Mouse (Mus musculus) megakaryocyte, embryonic 14.5 days (primary cell): ENCODE measurements around the gene Zfp398. TPM values are rescaled to one million over a fixed set of nuclear protein-coding genes. Genes with fewer than 3 reads are reported as not detected.

Experiments used
- H3K27me3 ChIP-seq: replicated peaks from 2 replicates; pipeline ENCODE3; 2012; ENCODE audit warnings: inconsistent platforms
- H3K36me3 ChIP-seq: replicated peaks from 2 replicates; pipeline ENCODE3; 2012; ENCODE audit warnings: low read length, inconsistent platforms, mixed read lengths
- H3K4me1 ChIP-seq: 2 replicates; pipeline ENCODE4 v1.6.1; 2012; ENCODE audit warnings: inconsistent platforms
- H3K4me3 ChIP-seq: replicated peaks from 2 replicates; pipeline ENCODE3; 2012; ENCODE audit warnings: moderate library complexity, mild to moderate bottlenecking, inconsistent platforms
- H3K9me3 ChIP-seq: 2 replicates; pipeline ENCODE4 v1.6.1; 2012; ENCODE audit warnings: inconsistent platforms
- FLI1 ChIP-seq: IDR thresholded peaks from 2 replicates; pipeline ENCODE4 v1.6.1; 2012; ENCODE audit warnings: low read length, inconsistent platforms, mixed read lengths
- GATA1 ChIP-seq: IDR thresholded peaks from 3 replicates; pipeline ENCODE4 v1.6.1; 2012; ENCODE audit warnings: mixed read lengths, low read length, inconsistent platforms, borderline replicate concordance
- polyA plus RNA-seq: library from polyadenylated mRNA; stranded (reverse); fragments of >175 nt; gene quantifications from 2 replicates; pipeline ENCODE4 v1.2.3, GENCODE M21; 2012; ENCODE audit warnings: low replicate concordance; ENCODE audit not compliant: insufficient read depth

Gene Zfp398
- 0.58 and 1.5 TPM in 2 replicates for polyA plus RNA-seq

DNA sequence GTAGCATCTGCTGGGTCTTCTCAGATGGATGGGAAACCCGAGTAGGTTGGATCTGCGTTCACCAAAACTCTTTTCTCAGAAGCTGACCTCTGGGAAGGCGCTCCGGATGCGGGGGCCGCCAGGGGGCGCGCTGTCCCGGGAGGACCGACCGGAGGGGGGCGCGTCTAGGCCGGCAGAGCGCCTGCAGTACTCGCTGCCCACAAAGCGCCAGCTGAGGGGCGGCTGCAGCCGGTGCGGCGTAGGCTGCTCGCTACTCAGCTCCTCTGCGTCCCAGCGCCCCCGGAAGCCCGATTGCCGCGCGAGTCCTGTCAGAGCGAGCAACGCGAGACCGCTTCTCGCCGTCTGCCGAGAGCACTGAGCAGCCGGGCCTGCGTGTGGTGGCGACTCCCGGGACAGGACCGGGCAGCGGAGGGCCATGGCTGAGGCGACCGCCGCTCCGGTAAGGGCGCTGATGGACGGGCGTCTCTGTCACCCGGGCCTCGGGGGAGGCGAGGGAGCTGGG is at the start of gene Zfp398:
Gene Zfp398 (plus strand): TSS at position 180 of the 502 bp plus-strand sequence.
- TF ChIP-seq FLI1 (0 out of 2 replicates have a peak, but pooled peaks have one; percentile 14), GATA1 (no peak)
- H3K36me3 ChIP-seq, result peaks cover 10% of the 10 kb centered on the region
- H3K9me3 ChIP-seq, result no peaks in the 10 kb centered on the region
- peaks cover 45% of the 10 kb centered on the region for H3K4me1 ChIP-seq
- H3K4me3 ChIP-seq, result peak within 1 kb of the TSS; percentile 100
- H3K27me3 ChIP-seq, result no peaks in the 10 kb centered on the region

DNA sequence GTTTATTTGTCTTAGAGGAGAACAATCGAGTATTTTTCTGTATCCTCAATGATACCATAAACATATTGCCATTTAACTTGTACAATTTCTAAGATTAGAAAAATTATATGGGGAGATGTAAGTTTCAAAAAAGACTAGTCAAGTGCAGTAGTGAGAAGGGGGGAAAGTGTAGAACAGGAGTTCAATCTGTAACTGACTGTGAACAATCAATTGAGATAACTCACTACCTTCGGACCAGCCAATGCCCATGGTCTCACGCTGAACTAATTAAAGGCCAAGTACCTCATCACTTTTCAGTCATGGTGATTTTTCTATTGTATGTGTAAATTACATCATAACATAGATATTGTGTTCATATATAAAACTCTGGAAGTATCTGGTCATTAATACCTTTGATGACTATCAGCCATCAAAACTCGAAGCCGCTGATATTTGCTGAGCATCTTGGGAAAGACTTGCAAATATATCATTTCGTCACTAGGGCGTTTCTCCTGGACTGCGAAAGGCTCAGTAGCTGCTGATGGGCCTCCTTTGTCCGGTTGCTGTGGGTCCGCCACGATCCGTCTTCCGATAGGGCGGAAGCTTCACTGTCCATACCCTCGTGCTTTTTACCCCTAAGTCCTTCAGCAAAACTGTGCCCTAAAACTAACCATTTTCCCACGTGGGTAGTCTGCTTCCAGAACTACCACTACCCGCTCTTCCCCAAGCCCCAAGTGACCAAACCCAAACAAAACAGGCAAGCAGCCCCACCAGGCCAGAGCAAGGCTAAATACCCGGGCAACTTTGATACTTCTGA is 47.3 kb upstream of the Zfp398 start:
- peak overlapping the region; percentile 90 for H3K4me3 ChIP-seq
- H3K4me1 ChIP-seq, result peaks cover 70% of the 10 kb centered on the region
- peaks cover 5% of the 10 kb centered on the region for H3K36me3 ChIP-seq
- no peaks in the 10 kb centered on the region for H3K9me3 ChIP-seq
- no peaks in the 10 kb centered on the region for H3K27me3 ChIP-seq
- no peak for TF ChIP-seq FLI1

DNA sequence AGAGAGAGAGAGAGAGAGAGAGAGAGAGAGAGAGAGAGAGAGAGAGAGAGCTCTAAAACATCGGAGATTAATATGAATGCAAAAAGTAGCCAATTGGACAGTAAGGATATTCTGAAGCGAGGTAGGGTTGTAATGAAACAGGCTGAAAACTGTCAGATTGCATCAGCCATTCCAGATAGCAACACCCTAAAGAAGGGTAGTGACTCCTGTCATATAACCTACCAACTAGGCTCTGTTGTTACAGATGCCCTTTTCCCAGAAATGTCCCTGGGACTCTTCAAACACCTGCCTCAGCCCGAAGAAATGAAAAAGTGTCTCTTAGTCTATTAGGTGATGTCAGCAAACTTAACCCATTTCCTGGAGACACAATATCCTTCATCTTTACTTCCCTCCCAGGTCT is 46.6 kb upstream of the Zfp398 start:
- H3K27me3 ChIP-seq, result no peaks in the 10 kb centered on the region
- H3K4me1 ChIP-seq, result peaks cover 65% of the 10 kb centered on the region
- no peaks in the 10 kb centered on the region for H3K9me3 ChIP-seq
- no peak for TF ChIP-seq GATA1
- TF ChIP-seq FLI1, result no peak
- peaks cover 5% of the 10 kb centered on the region for H3K36me3 ChIP-seq
- peak overlapping the region; percentile 90 for H3K4me3 ChIP-seq

DNA sequence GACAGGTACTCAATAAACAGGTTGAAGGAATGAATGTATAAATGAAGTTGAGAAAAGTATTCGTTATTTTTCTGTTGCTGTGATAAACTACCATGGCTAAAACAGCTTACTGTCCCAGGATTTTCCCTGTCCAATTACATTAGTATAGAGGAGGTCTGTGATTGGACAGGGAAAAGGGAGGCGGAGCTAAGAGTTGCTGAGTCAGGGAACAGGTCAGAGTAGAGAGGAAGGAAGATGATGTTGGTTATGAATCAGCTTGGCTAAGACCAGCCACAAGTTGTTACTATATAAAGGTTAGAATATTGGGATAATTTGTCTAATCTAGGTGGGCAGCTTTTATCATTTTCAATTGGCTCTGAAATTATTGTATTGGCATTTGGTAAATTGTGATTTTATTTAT is 44.7 kb upstream of the Zfp398 start:
- H3K4me1 ChIP-seq, result peaks cover 55% of the 10 kb centered on the region
- peaks cover 19% of the 10 kb centered on the region for H3K36me3 ChIP-seq
- H3K4me3 ChIP-seq, result no peak overlapping the region
- no peaks in the 10 kb centered on the region for H3K9me3 ChIP-seq
- no peaks in the 10 kb centered on the region for H3K27me3 ChIP-seq
- no peak for TF ChIP-seq GATA1
- no peak for TF ChIP-seq FLI1

DNA sequence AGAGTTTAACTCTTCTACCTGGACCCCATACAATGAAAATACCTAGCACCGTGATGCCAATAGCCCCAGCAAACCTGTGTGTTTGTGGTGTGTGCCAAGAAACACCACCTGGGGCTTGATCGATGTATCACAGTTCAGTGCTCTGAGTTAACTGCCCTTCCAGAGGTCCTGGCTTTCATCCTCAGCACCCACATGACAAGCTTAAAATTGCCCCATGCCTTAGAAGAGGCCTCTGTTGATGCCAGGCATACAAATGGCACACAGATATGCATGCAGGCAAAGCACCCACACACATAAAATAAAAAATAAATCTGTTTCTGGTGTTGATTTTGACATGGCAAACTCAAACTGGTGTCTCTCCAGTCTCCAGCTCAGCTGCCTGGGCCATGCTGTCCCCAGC is 42.9 kb upstream of the Zfp398 start:
- Histone ChIP-seq H3K36me3 (peaks cover 36% of the 10 kb centered on the region), H3K27me3 (no peaks in the 10 kb centered on the region), H3K9me3 (no peaks in the 10 kb centered on the region), H3K4me1 (peaks cover 47% of the 10 kb centered on the region), H3K4me3 (no peak overlapping the region)
- TF ChIP-seq FLI1, result no peak
- TF ChIP-seq GATA1, result no peak

DNA sequence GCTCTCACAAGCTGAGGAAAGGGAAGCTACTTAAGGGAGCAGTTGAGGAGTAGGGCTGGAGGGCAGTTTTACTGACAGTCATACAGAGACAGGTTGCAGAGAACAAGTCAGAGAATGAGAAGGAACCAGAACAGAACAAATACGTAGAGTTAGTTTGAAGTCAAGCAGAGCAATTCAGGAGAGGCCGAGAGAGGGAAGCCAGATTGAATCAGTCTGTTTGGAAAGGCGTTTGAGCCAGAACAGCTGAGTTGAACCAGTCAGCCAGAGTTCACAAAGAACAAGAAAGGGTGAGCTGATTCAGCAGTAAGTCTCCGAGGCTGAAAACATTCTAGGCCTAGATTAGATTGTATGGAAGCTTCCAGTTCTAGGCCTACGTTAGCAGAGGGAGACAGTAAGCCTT is 42.2 kb upstream of the Zfp398 start:
- Histone ChIP-seq H3K27me3 (no peaks in the 10 kb centered on the region), H3K36me3 (peaks cover 43% of the 10 kb centered on the region), H3K4me1 (peaks cover 43% of the 10 kb centered on the region), H3K9me3 (no peaks in the 10 kb centered on the region), H3K4me3 (no peak overlapping the region)
- TF ChIP-seq GATA1 (no peak), FLI1 (no peak)

DNA sequence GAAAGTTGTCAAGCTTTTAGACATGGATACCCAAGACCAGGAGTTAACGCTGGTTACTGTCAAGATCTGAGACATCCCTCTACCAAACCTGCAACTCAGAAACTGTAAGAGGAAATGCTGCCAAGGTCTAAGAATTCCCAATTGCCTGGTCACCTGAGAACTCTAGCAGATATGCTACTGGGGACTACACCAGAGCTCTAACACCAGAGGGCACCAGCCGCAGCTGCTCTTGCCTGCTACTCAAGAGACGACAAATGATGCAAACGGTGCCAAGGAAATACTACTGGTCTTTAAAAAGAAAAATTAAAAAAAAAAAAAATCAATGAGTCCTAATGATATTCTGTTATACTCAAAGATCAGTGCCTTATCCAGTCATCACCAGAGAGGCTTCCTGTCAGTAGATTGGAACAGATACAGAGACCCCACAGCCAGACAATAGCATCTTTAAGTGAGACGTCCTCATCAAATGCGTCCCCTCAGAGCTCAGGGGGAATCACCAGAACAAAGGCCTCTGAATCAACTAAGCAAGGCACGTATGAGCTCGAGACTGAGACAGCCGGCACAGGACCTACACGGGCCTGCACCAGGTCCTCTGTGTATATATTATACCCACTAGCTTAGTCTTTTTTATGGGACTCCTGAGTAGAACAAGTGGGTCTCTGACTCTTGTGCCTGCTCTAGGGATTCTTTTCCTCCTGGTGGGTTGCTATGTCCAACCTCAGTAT is 41.2 kb upstream of the Zfp398 start:
- TF ChIP-seq GATA1, result no peak
- no peak for TF ChIP-seq FLI1
- Histone ChIP-seq H3K36me3 (peaks cover 53% of the 10 kb centered on the region), H3K4me3 (no peak overlapping the region)

DNA sequence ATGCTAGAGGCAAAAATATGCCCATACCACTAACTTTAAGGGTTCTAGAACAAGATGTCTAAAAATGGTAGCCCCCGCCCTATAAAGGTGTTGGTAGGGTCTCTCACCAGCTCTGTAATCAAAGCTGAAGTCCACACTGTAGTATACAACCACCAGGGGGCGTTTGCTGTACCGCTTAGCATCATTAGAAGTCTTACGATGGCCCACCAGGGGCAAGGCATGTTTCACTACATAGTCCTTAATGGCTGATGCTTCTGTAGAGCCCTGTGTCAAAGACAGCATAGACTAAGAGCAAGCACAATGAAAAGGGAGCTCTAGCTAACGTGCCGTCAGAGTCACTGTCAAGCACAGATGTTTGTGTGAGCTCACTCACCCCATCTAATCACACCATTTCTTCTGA is 36.4 kb upstream of the Zfp398 start:
- no peak for TF ChIP-seq FLI1
- no peak for TF ChIP-seq GATA1
- Histone ChIP-seq H3K4me1 (peaks cover 14% of the 10 kb centered on the region), H3K36me3 (peaks cover 97% of the 10 kb centered on the region)

More for the DNA sequence above, 41.2 kb upstream of the Zfp398 start:
- peaks cover 34% of the 10 kb centered on the region for H3K4me1 ChIP-seq
- H3K9me3 ChIP-seq, result no peaks in the 10 kb centered on the region
- no peaks in the 10 kb centered on the region for H3K27me3 ChIP-seq

DNA sequence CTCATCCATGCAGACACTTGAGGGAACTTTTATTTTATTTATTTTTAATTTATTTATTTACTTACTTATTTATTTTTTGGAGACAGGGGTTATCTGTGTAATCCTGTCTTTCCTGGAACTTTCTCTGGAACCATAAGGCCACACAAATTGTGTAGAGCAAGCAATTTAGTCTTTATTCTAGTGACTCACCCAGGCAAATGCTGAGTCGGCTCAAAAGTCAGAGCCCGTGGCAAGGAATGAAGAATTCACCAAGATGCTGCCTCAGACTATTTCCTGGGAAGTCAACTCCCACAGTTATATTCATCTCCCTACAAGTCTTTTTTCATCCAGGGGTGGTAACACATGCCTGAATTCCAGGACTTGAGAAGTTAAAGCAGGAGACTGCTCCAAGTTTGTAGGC is 29.9 kb upstream of the Zfp398 start:
- Histone ChIP-seq H3K4me1 (peaks cover 74% of the 10 kb centered on the region), H3K27me3 (no peaks in the 10 kb centered on the region), H3K9me3 (no peaks in the 10 kb centered on the region), H3K4me3 (no peak overlapping the region), H3K36me3 (peaks cover 75% of the 10 kb centered on the region)
- TF ChIP-seq FLI1, result no peak
- TF ChIP-seq GATA1, result no peak

More for the DNA sequence above, 36.4 kb upstream of the Zfp398 start:
- Histone ChIP-seq H3K4me3 (no peak overlapping the region), H3K27me3 (no peaks in the 10 kb centered on the region), H3K9me3 (no peaks in the 10 kb centered on the region)

DNA sequence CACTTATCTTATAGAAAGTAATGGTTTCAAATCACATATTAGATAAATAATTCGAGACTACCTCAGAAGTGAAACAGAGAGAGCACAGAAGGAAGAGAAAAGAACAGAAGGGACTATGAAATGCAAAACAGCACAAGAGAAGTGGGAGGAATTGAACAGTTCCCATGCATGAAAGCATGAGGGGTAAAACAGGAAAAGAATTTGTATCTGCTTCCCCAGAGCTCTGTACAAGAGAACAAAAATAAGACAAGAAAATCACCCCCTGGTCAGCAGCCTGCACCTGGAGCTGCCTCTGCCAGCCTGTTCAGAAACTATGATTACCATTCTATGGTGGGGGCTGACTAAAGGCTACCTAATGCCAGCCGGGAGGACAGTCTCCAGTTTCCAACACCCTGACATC is 28.0 kb upstream of the Zfp398 start:
- peaks cover 56% of the 10 kb centered on the region for H3K36me3 ChIP-seq
- H3K4me3 ChIP-seq, result no peak overlapping the region
- H3K27me3 ChIP-seq, result no peaks in the 10 kb centered on the region
- peaks cover 92% of the 10 kb centered on the region for H3K4me1 ChIP-seq
- no peaks in the 10 kb centered on the region for H3K9me3 ChIP-seq
- no peak for TF ChIP-seq GATA1
- TF ChIP-seq FLI1, result no peak
